Mouse (Mus musculus) cerebellum, adult 11 months (tissue): ENCODE results near the gene Pitpnm2.
A peak's percentile ranks its signal among the peaks of the same experiment; 100 is the strongest.

Experiments
- DNase-seq: peaks from one replicate; pipeline ENCODE4 v3.0.0; 2022

The Pitpnm2 gene

GRCm38 (mm10) chr5:124115990-124116845 is 133.3 kb downstream of the Pitpnm2 start, which contains the start of gene Arl6ip4:
Gene Arl6ip4, plus strand, starts transcription at chr5:124116089.
- peak; percentile 72 for DNase-seq

- no peak for DNase-seq
Observed at GRCm38 (mm10) chr5:124115531-124115930, 134.0 kb downstream of the Pitpnm2 start.

DNA sequence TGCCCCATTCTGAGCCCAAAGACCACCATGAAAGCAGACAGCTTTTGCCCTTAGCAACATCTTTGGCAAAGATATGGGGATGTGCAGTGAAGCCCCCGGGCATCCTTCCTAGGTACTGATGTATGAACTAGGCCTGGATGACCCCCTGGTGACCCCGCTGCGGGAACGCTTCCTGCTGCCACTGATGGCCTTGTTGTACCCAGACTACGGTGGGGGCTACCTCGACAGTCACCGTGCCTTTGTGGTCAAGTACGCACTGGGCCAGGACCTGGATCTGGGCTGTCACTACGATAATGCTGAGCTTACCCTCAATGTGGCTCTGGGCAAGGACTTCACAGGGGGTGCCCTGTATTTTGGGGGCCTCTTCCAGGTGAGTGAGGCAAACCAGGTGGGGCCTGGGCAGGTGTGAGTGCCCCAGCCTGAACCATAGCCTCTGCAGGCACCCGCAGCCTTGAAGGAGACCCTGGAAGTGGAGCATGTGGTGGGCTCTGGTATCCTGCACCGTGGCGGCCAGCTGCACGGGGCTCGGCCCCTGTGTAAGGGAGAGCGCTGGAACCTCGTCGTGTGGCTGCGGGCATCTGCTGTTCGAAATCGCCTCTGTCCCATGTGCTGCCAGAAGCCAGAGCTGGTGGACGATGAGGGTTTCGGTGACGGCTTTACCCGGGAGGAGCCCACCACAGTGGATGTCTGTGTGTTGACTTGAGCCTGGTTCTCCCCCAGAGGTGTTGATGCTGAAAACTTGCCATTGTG is 135.1 kb downstream of the Pitpnm2 start:
- no peak for DNase-seq

DNA sequence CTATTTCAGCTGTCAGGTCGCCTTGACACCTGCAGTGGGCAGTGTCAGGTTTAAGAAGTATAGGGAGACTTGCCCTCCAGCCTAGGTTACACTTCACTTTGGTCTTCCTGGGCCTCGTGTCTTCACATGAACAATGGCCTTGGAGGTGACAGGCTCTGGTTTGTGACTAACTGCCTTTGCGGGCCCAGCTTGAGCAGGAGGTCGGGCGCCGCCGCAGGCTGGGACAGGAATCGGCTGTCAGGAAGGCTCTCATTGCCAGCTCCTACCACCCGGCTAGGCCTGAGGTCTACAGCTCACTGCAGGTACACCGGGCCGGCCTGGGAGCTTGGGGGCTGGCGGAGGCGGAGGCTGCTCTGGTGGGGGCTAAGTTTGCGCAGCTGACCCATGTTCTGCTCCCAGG is 136.5 kb downstream of the Pitpnm2 start:
- peak; percentile 59 for DNase-seq

GRCm38 (mm10) chr5:124112531-124112930 is 137.0 kb downstream of the Pitpnm2 start:
- DNase-seq = no peak

GRCm38 (mm10) chr5:124111742-124112497 is 137.6 kb downstream of the Pitpnm2 start, which contains the start of gene Ogfod2:
Gene Ogfod2, plus strand, starts transcription at chr5:124112297.
- peak; percentile 92 for DNase-seq

GRCm38 (mm10) chr5:124111077-124111741 is 138.4 kb downstream of the Pitpnm2 start:
- peak; percentile 47 for DNase-seq

GRCm38 (mm10) chr5:124103552-124103951 is 146.0 kb downstream of the Pitpnm2 start:
- DNase-seq = no peak

DNA sequence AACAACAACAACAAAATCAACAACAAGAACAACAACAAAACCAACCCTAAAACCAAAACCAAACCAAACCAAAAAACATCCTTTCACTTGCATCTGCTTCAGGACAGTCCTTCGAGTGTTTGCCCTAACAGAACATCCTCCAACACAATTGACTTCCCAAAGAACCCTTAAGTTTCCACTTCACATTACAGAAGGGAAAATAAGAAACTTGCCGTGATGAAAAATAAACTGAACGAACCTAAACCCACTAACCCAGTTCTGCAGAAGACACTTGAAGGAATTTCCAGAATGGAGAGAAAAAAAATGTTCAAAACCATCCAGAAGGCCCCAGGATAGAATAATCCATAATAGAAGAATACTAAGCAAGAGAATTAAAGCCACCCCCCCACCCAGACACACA is 146.5 kb downstream of the Pitpnm2 start:
- DNase-seq = no peak

GRCm38 (mm10) chr5:124102326-124102725 is 147.2 kb downstream of the Pitpnm2 start:
- DNase-seq = no peak

DNA sequence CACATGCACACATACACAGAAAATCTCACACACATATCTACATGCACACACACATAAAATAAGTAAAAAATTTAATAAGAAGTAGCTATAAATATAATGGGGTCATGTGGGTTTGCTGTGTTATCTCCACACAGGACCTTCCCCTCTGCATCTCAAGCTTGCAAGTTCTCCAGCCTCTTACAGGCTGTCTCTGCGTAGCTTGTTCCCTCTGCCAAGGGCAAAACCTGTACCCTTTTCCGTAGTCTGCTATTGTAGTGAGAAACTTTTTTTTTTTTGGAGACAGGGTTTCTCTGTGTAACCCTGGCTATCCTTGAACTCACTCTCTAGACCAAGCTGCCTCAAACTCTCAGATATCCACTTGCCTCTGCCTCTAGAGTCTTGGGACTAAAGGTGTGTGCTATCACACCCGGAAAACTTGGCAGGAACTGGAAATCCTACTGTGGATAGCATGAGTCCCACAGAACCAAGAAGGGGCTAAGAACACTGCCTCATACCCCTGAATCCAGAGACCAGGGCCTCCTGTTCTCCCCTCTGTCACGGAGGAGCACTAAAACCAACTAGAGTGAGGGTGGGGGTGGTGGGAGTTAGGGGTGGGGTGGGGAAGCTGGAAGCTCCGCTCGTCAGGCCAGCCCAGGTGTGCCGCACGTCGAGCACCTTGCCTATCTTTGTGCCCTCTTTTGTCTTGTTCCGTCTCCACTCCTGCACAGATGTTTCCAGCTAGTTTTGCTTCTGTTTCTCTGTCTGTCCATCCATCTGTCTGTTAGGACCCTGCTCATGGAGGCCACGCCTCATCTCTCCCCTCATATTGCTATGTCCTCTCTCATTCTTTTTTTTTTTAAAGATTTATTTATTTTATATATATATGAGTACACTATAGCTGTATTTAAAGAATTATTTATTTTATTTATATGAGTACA is 149.2 kb downstream of the Pitpnm2 start:
- DNase-seq = no peak

- DNase-seq = no peak
Observed at GRCm38 (mm10) chr5:124098923-124099322, 150.6 kb downstream of the Pitpnm2 start.

GRCm38 (mm10) chr5:124095596-124096232 is 153.8 kb downstream of the Pitpnm2 start, which contains the start of gene Abcb9:
Gene Abcb9, minus strand, starts transcription at chr5:124095798.
- peak; percentile 99 for DNase-seq

GRCm38 (mm10) chr5:124095077-124095581 is 154.4 kb downstream of the Pitpnm2 start:
- DNase-seq = no peak

DNA sequence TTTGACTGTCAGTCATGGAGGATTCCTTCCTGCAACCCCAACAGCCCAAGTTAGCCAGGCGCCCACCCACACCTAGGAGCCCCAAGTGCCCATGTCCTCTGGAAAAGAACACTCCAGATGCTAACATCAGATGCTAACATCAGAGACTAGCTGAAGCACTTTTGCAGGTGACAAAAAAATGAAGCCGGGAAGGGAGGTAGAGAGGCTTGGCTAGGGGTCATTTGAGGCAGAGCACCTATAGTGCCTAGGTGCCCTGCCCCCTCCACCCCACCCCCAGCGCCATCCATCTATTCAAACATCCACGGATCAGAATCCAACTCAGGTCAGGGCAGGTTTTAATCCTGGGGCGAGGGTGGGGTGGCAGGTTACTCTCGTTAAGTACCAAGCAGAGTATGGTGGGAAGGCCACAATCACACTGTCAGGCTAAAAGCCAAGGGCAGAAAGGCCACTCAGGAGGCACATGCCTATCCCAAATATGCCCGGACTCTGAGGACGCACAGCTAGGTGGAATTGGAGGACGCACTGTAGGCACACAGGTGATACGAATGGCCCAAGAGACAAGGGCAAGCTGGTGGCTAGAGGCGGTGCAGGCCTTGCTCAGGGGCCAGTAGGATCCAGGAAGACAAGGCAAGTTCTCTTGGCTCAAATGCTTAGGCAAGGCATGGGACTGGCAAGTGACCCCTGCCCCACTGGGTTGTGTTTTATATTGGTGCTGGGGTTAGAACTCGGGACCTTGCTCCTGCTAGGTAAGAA is 155.5 kb downstream of the Pitpnm2 start:
- no peak for DNase-seq

- peak; percentile 75 for DNase-seq
Observed at GRCm38 (mm10) chr5:124093120-124093794, 156.3 kb downstream of the Pitpnm2 start.

- no peak for DNase-seq
Observed at GRCm38 (mm10) chr5:124091951-124092406, 157.6 kb downstream of the Pitpnm2 start.

DNA sequence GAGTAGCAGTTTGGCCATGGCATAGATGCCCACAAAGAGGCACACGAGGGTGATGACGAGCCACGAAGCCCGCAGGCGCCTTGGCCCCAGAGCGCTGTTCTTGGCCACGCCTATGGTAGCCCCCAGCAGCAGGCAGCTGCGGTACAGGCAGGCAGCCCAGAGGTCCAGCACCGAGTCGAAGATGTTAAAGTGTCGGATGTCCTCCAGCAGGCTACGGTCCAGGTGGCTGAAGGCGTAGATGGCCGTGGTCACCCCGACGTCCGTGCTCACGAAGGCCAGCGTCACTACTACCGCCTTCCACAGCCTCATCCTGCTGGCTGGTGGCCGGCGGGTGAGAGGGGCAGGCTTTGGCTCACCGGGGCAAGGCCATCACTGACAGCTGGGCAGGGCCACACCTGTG is 159.7 kb downstream of the Pitpnm2 start:
- no peak for DNase-seq

- DNase-seq = no peak
Observed at GRCm38 (mm10) chr5:124086876-124087275, 162.7 kb downstream of the Pitpnm2 start.
